Mouse (Mus musculus) ovary, adult 10 weeks (tissue): ENCODE results near the gene Mrpl28. TPM values are rescaled to one million over a fixed set of nuclear protein-coding genes. Genes with fewer than 3 reads are reported as not detected.

Experiments
- polyA plus RNA-seq: library from polyadenylated mRNA; stranded (reverse); fragments of 350-450 nt; fragmentation: Illumina TruSeq; extraction: RNeasy Lipid Tissue Mini Kit (QIAGEN cat#74804); gene quantifications from one replicate; pipeline ENCODE4 v1.2.3, GENCODE M21; 2014

The Mrpl28 gene
- polyA plus RNA-seq, result 7.3 TPM

DNA sequence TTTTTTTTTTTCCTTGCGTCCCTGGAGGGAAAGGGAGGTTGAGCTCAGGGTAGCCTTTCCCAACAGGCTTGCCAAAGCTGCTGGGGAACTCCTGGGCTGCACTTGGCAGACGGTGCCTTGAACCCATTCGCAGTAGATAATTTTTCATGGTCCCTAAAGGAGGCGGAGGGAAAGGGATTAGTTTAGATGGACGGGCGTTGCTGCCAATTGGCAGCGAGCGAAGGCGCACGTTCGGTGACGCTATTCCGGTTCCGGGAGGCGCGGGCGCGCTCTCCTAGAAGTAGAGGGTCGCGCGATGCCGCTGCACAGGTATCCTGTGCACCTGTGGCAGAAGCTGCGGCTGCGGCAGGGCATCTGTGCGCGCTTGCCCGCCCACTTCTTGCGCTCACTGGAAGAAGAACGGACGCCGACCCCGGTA lies at the start of gene Mrpl28:
Mrpl28 (plus strand) TSS at position 234 of the 418 bp plus-strand sequence.

DNA sequence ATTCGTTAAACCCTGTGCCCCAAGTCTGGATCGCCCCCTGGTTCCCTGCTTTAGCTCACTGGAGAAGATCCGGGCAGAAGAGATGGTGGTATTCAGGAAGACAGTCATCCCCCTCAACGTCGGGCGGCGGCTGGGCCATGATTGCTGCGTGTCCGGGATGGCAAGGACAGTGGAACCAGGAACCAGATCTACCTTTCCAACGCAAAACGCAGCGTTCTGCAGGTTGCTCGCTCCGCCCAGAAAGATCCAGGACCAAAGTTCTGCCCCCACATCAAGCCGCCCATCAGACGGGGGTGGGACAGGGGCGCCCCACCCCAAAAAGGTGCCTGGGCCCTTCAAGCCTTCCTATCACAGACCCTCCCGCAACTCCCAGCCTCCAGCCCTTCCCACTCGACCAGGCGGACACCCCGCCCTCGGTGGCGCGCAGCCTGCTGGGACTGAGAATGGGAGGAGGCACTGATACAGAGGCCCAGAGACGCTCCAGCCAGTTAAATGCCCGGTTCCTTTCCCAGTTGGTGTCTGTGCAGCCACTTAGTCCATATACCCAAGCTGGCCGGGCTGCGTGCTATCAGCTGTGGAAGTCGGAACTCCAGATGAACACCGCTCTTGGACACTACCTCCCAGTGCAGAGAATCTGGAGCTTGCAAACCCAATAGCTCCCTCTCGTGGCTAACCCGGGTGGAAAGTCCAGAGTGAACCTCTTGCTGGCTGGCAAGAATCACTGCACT lies 33.2 kb upstream of the Mrpl28 start, which contains the start of gene Decr2:
Decr2 (minus strand) TSS at position 433 of the 728 bp plus-strand sequence.

DNA sequence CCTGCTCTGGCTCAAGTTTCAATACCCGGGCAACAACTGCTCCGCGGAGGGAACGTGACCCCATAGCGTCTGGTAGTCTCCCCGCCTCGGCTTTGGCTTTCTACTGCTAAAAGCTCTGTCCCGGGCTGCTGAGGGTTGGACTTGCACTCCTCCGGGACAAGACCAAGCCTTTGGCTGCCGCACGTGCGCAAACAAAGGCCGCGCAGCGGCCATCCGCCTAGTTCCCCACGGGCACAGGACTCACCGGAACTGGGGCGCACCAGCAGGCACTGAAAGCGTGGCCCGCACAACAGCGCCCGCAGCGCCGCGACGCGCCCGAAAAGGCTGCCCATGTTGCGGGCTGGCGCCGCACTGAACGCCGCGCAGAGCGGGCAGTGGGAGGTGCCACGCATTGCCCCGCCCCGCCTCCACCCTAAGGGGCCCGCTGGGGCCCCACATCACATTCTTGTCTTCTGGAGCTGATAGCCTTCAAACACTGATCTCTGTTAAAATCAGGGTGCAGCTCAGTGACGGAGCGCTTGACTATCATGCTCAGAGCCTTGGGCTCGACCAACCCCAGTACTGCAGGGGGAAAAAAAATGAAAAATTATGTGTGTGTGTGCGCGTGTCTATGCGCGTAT lies 28.1 kb upstream of the Mrpl28 start, which contains the start of gene Nme4:
Nme4 (minus strand) TSS at position 482 of the 620 bp plus-strand sequence.

DNA sequence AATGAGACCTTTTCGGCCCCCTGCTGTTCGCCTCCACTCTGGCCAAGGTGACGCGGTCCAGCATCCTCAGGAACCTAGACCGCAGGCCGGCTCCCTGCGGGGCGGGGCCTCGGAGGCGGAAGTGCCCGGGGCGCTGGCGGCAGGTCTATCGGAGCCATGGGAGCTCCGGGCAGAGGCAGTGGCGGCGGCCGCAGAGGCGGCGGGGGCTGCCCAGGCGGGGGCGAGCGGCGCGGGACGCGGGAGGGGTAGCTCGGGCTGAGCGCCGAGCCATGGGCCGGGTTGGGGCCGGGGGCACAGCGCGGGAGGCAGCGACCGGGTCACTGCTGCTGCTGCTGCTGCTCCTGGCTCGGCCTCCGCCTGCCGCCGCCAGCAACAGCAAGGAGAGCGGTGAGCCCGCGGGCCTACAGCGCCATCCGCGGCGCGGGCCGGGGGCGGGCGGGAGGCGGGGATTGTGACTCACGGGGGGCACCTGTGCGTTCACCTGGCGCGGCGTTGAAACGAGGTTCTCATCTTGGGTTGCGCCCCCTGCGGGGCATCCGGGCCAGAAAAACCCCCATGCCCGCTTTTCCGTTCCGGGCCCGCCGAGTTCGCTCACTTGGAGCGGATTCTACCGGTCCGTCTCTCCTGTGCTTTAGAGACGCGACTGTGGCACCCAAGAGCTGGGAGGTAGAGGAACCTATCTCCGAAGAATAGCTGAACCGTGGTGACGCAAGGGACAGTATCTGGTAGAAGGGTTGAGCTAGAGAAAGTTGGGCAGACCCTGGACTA lies 9.9 kb upstream of the Mrpl28 start, which contains the start of gene Tmem8:
Tmem8 (plus strand) TSS at position 119 of the 768 bp plus-strand sequence.

DNA sequence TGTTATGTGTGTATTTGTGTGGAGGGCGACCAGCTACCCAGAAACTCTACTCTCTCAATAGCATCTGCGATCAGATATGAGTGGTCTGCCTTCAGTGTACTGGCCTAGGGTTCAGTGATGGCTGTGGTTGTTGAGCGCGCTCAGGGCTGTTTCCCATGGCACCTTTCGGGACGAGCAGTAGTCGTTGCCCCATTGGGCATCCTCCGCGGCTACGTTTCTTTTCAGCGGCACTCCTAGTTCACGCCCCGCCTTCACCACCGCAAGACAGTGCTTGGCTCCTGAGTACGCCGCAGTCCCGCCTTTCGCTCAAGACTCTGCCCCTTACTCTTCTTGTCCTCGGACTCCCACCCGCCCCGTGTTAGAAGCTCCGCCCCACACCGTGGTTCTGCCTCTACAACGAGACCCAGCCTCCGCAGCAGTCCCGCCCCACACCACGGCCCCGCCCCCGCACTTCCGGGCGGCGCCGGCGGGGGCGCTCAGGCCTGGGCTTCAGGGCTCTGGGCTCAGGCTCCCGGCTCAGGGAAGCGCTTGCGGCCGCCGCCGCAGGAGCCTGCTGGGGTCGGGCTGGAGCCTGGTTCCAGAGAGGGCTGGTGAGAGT lies 15.0 kb downstream of the Mrpl28 start, which contains the start of gene Axin1:
Axin1 (plus strand) TSS at position 450 of the 598 bp plus-strand sequence.

Other genes starting within 250 kb of the Mrpl28 start
- gene Mettl26, start 248.4 kb upstream of the Mrpl28 start, polyA plus RNA-seq, result 10.6 TPM
- not detected for gene Wfikkn1, start 242.6 kb upstream of the Mrpl28 start, polyA plus RNA-seq
- 1.1 TPM for gene Rab40c, start 203.8 kb upstream of the Mrpl28 start, polyA plus RNA-seq
- 27.4 TPM for gene Pigq, start 178.6 kb upstream of the Mrpl28 start, polyA plus RNA-seq
- 0.29 TPM for gene Nhlrc4, start 178.5 kb upstream of the Mrpl28 start, polyA plus RNA-seq
- gene A930017K11Rik, start 170.9 kb upstream of the Mrpl28 start, polyA plus RNA-seq, result not detected
- gene Capn15, start 137.7 kb upstream of the Mrpl28 start, polyA plus RNA-seq, result 0.51 TPM
- 2.5 TPM for gene Rab11fip3, start 53.9 kb upstream of the Mrpl28 start, polyA plus RNA-seq
- gene Decr2, start 33.2 kb upstream of the Mrpl28 start, polyA plus RNA-seq, result 15.7 TPM
- 2.2 TPM for gene Nme4, start 27.9 kb upstream of the Mrpl28 start, polyA plus RNA-seq
- gene Tmem8, start 10.2 kb upstream of the Mrpl28 start, polyA plus RNA-seq, result 0.88 TPM
- gene Axin1, start 15.2 kb downstream of the Mrpl28 start, polyA plus RNA-seq, result 22.3 TPM
- not detected for gene Pdia2, start 75.6 kb downstream of the Mrpl28 start, polyA plus RNA-seq
- gene Rgs11, start 79.5 kb downstream of the Mrpl28 start, polyA plus RNA-seq, result 0.43 TPM
- gene Arhgdig, start 84.3 kb downstream of the Mrpl28 start, polyA plus RNA-seq, result 0.74 TPM
- 37.1 TPM for gene Fam234a, start 120.7 kb downstream of the Mrpl28 start, polyA plus RNA-seq
- 70.7 TPM for gene Luc7l, start 129.4 kb downstream of the Mrpl28 start, polyA plus RNA-seq